Mouse (Mus musculus) midbrain, embryonic 10.5 days (tissue): ENCODE data around the gene Myrf. TPM values are rescaled to one million over a fixed set of nuclear protein-coding genes. Genes with fewer than 3 reads are reported as not detected.
"Not testable (repeated sequence)": the region's sequence is repeated elsewhere in the genome, so short reads cannot be mapped to it uniquely, and the experiment has no call there.

Experiments
- DNase-seq: peaks from one replicate; pipeline ENCODE4 v3.0.0-alpha.2; 2017; ENCODE audit warnings: low spot score
- H3K27ac ChIP-seq: fragments of 300-500 bp; sonication (generic); replicated peaks from 2 replicates; pipeline ENCODE4 v1.5.1; 2016; ENCODE audit warnings: mild to moderate bottlenecking
- H3K27me3 ChIP-seq: fragments of 300-500 bp; sonication (generic); 2 replicates; pipeline ENCODE4 v1.6.1; 2016; ENCODE audit warnings: low read depth, mild to moderate bottlenecking; ENCODE audit not compliant: poor library complexity, severe bottlenecking
- H3K36me3 ChIP-seq: fragments of 300-500 bp; sonication (generic); 2 replicates; pipeline ENCODE4 v1.6.1; 2016; ENCODE audit warnings: mild to moderate bottlenecking, moderate library complexity
- H3K4me1 ChIP-seq: fragments of 300-500 bp; sonication (generic); 2 replicates; pipeline ENCODE4 v1.6.1; 2016
- H3K4me3 ChIP-seq: fragments of 300-500 bp; sonication (generic); 2 replicates; pipeline ENCODE4 v1.5.1; 2016; ENCODE audit warnings: mild to moderate bottlenecking, moderate library complexity
- H3K9me3 ChIP-seq: fragments of 300-500 bp; sonication (generic); replicated peaks from 2 replicates; pipeline ENCODE4 v1.6.1; 2016; ENCODE audit warnings: mild to moderate bottlenecking
- WGBS: fragments of 180-500 bp; shearing (Covaris S2); methylation state at CpG from one replicate; pipeline ENCODE4 v1.1.7; 2016; 5-methylcytosine and 5-hydroxymethylcytosine counted together
- microRNA-seq: library from miRNA; unstranded; fragments of <30 nt; microRNA quantifications from one replicate; pipeline ENCODE4, GENCODE M21; 2017
- polyA plus RNA-seq: library from polyadenylated mRNA; unstranded; fragments of >200 nt; fragmentation: Nextera tagmentation; extraction: Ambion mirVana; gene quantifications from 2 replicates; pipeline ENCODE4 v1.2.1, GENCODE M21; 2016

Gene Myrf
- polyA plus RNA-seq, 1 experiment from 2014 or later = 2.2 TPM

DNA sequence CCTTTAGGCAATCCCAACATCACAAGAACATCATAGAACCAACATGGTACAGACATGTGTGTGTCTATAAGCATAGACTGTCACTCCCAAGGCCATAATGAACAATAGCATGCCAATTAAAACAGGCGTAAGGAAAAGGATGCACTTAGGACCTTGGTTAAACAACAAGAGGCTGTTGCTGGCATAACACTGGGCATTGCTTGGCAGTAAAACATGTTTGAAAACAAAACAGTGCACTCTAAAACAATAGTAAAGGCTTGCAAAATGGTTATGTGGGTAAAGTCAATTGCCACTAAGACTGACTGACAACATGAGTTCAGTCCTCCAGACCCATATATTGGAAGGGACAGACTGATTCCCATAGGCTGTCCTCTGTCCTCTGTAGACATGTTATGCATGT lies 72.6 kb downstream of the Myrf start:
- 100% methylated on average over 1 of the region's 1 CpGs for WGBS

DNA sequence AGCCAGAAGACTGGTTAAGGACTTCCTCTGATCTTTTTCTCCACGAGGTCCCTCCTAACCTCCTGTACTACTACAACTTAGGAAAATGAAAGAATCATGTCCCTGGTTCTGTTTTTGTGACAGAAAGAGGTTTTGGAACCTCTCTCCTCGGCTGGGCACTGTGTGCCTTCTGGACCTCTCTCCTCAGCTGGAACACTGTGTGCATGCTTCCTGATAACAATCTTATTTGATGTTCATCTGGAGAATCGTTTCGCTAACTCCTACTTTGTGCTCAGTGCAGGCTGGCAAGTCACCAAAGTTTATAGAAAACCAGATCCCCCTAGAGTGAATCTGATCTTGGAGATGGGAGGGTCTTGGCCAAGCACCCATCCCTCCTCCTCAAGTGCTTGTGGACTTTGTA lies 73.4 kb downstream of the Myrf start:
- peaks cover 4% of the 10 kb centered on the region; the same call in 1 of the 2 replicates for H3K4me1 ChIP-seq
- no peak for DNase-seq
- H3K9me3 ChIP-seq = peaks cover 4% of the 10 kb centered on the region; the same call in 1 of the 2 replicates
- H3K27ac ChIP-seq = no peak overlapping the region
- no peak overlapping the region for H3K4me3 ChIP-seq
- H3K36me3 ChIP-seq = no peaks in the 10 kb centered on the region
- H3K27me3 ChIP-seq = no peaks in the 10 kb centered on the region
- 84% methylated on average over 4 of the region's 4 CpGs for WGBS

More for the DNA sequence above, 72.6 kb downstream of the Myrf start:
- Histone ChIP-seq H3K4me3 (no peak overlapping the region), H3K36me3 (no peaks in the 10 kb centered on the region), H3K27me3 (no peaks in the 10 kb centered on the region), H3K4me1 (peaks cover 4% of the 10 kb centered on the region; the same call in 1 of the 2 replicates), H3K27ac (no peak overlapping the region), H3K9me3 (peaks cover 4% of the 10 kb centered on the region; the same call in 1 of the 2 replicates)
- DNase-seq = no peak

DNA sequence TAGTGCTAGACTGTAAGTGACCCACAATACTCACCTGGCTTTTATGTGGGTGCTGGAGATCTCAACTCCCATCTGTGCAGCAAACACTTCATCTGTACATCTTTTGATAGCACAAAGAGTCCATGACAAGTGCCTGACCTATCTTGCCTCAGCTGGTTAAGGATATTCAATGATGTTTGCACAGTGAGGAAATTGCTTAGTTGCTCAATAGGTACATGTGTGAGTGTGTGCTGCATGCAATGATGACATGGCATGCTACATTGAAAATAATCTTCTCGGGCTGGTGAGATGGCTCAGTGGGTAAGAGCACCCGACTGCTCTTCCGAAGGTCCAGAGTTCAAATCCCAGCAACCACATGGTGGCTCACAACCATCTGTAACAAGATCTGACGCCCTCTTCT lies 74.6 kb downstream of the Myrf start:
- H3K4me1 ChIP-seq, H3K4me3 ChIP-seq, H3K9me3 ChIP-seq, H3K27ac ChIP-seq, DNase-seq, H3K27me3 ChIP-seq, H3K36me3 ChIP-seq: not testable (repeated sequence)
- WGBS = 91% methylated on average over 4 of the region's 4 CpGs

DNA sequence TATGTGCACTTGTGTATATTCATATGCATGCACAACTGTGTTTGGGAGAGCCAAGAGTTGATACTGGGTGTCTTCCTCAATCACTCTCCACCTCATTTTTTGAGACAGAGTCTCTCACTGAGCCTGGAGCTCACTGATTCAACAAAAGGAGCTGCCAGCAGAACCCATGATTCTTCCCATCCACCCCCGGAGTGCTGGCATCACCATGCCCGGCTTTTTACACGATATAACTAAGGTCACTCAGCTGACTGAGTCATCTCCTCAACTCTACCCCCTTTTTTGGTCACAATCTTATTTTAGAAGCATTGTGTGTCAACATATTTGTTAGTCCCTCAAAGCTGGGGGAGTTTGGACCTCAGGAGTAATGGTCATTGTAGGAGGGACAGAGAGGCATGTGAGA lies 76.7 kb downstream of the Myrf start:
- 92% methylated on average over 3 of the region's 3 CpGs for WGBS
- Histone ChIP-seq H3K36me3 (no peaks in the 10 kb centered on the region), H3K9me3 (no peaks in the 10 kb centered on the region), H3K27ac (no peak overlapping the region), H3K4me1 (no peaks in the 10 kb centered on the region), H3K27me3 (no peaks in the 10 kb centered on the region), H3K4me3 (no peak overlapping the region)
- no peak for DNase-seq

Small RNAs within 50 kb of the gene (microRNA-seq; reads per million reads assigned to microRNA genes)
- 0.90 reads per million for gene Mir6993

Other genes with a start within 250 kb of the Myrf start
- gene Best1, start 239.1 kb downstream of the Myrf start, polyA plus RNA-seq = 1.4 and 2.0 TPM in 2 replicates
- gene Rab3il1, start 239.1 kb downstream of the Myrf start, polyA plus RNA-seq = 34.6 and 35.6 TPM in 2 replicates
- 5.5 and 5.8 TPM in 2 replicates for gene Fads3, start 199.2 kb downstream of the Myrf start, polyA plus RNA-seq
- gene Fads2, start 139.0 kb downstream of the Myrf start, polyA plus RNA-seq = 207 and 236 TPM in 2 replicates
- gene Fads1, start 57.9 kb downstream of the Myrf start, polyA plus RNA-seq = 171 and 192 TPM in 2 replicates
- gene Tmem258, start 36.7 kb downstream of the Myrf start, polyA plus RNA-seq = 351 and 361 TPM in 2 replicates
- gene Fen1, start 36.6 kb downstream of the Myrf start, polyA plus RNA-seq = 165 and 188 TPM in 2 replicates
- 1.8 and 2.7 TPM in 2 replicates for gene Dagla, start 64.1 kb upstream of the Myrf start, polyA plus RNA-seq
- gene Syt7, start 148.3 kb upstream of the Myrf start, polyA plus RNA-seq = 1.6 and 2.2 TPM in 2 replicates
- gene Lrrc10b, start 216.7 kb upstream of the Myrf start, polyA plus RNA-seq = 0.70 and 1.4 TPM in 2 replicates
- gene Ppp1r32, start 242.2 kb upstream of the Myrf start, polyA plus RNA-seq = 0.39 and 0.47 TPM in 2 replicates